Mouse (Mus musculus): ENCODE measurements around the gene Atp6v0a2.

GRCm38 (mm10) chr5:124636139-124636538 is 7.8 kb downstream of the Atp6v0a2 start:
- TF ChIP-seq CTCF (IDR thresholded peaks at IDR 0.05; ENCODE audit: low read depth) (no peak), EP300 (IDR thresholded peaks at IDR 0.05; ENCODE audit: low read depth) (no peak)
